Mouse (Mus musculus) kidney, embryonic 14.5 days (tissue): ENCODE results near the gene AI182371. TPM values are rescaled to one million over a fixed set of nuclear protein-coding genes. Genes with fewer than 3 reads are reported as not detected.

Source experiments
- polyA plus RNA-seq: library from polyadenylated mRNA; unstranded; fragments of >200 nt; fragmentation: Nextera tagmentation; extraction: Ambion mirVana; gene quantifications from 2 replicates; pipeline ENCODE4 v1.2.1, GENCODE M21; 2014

Gene AI182371
- polyA plus RNA-seq, 1 experiment from 2014 or later = 0.24 TPM

Other genes with a start within 250 kb of the AI182371 start
- gene Cutal, start 227.1 kb downstream of the AI182371 start, polyA plus RNA-seq = 5.8 TPM in 2 replicates
- gene Psmd5, start 226.6 kb downstream of the AI182371 start, polyA plus RNA-seq = 128 and 157 TPM in 2 replicates
- 29.9 and 35.1 TPM in 2 replicates for gene Phf19, start 187.5 kb downstream of the AI182371 start, polyA plus RNA-seq
- gene Traf1, start 139.8 kb downstream of the AI182371 start, polyA plus RNA-seq = 15.9 and 18.1 TPM in 2 replicates
- gene Hc, start 40.1 kb downstream of the AI182371 start, polyA plus RNA-seq = 0.31 and 0.43 TPM in 2 replicates
- gene Cntrl, start 7.9 kb upstream of the AI182371 start, polyA plus RNA-seq = 29.3 and 39.0 TPM in 2 replicates
- gene Rab14, start 99.6 kb upstream of the AI182371 start, polyA plus RNA-seq = 308 and 329 TPM in 2 replicates
- 57.6 and 84.2 TPM in 2 replicates for gene Gsn, start 154.8 kb upstream of the AI182371 start, polyA plus RNA-seq
- gene Stom, start 235.4 kb upstream of the AI182371 start, polyA plus RNA-seq = 10.8 and 18.8 TPM in 2 replicates